Mouse (Mus musculus): ENCODE data around the gene Usp16. TPM values are rescaled to one million over a fixed set of nuclear protein-coding genes. Genes with fewer than 3 reads are reported as not detected.
"Not testable (repeated sequence)": the region's sequence is repeated elsewhere in the genome, so short reads cannot be mapped to it uniquely, and the experiment has no call there.

Usp16 gene
- polyA plus RNA-seq, 2 experiments, result 16.4 to 21.5 TPM

GRCm38 (mm10) chr16:87470579-87470978, 16.1 kb downstream of the Usp16 start:
- Histone ChIP-seq H3K9me3 (ENCODE audit: control insufficient read depth, low read length) (no peaks in the 10 kb centered on the region), H3K27me3 (ENCODE audit: control insufficient read depth, insufficient read depth, low read length) (no peaks in the 10 kb centered on the region), H3K4me3 (ENCODE audit: insufficient read depth in 1 of 2, low read depth in 2 of 2, low read length in 2 of 2) (no peak overlapping the region), H3K36me3 (replicated peaks; ENCODE audit: control insufficient read depth, insufficient read depth, low read depth) (peaks cover 35% of the 10 kb centered on the region), H3K9ac (replicated peaks) (no peak overlapping the region), H3K27ac (no peak overlapping the region), H3K4me1 (replicated peaks; ENCODE audit: control insufficient read depth in 2 of 2, insufficient read depth in 2 of 2, low read length in 1 of 2) (no peaks in the 10 kb centered on the region), H3K4me2 (ENCODE audit: low read depth) (no peak overlapping the region)
- no peak for ATAC-seq (ENCODE audit: insufficient read depth)
- 78% methylated on average over 4 of the region's 4 CpGs for WGBS (ENCODE audit: insufficient replicate concordance)
- no peak for DNase-seq (ENCODE audit: low read depth in 3 of 3, low spot score in 3 of 3)
- TF ChIP-seq EP300 (IDR thresholded peaks at IDR 0.05; ENCODE audit: low read depth) (no peak), CTCF (IDR thresholded peaks at IDR 0.05; ENCODE audit: low read depth) (no peak)

- H3K9me3 ChIP-seq (ENCODE audit: control insufficient read depth, low read length), result no peaks in the 10 kb centered on the region
- 76% methylated on average over 5 of the region's 5 CpGs for WGBS (ENCODE audit: insufficient replicate concordance)
- no peak for ATAC-seq (ENCODE audit: insufficient read depth)
These were observed 29.9 kb downstream of the Usp16 start for GRCm38 (mm10) chr16:87484367-87484766.

GRCm38 (mm10) chr16:87486739-87487138, 32.2 kb downstream of the Usp16 start:
- no peak overlapping the region for H3K4me2 ChIP-seq (ENCODE audit: low read depth)
- H3K4me1 ChIP-seq (replicated peaks; ENCODE audit: control insufficient read depth in 2 of 2, insufficient read depth in 2 of 2, low read length in 1 of 2), result no peaks in the 10 kb centered on the region
- no peak overlapping the region for H3K9ac ChIP-seq (replicated peaks)
- DNase-seq (ENCODE audit: low read depth in 3 of 3, low spot score in 3 of 3), result no peak
- H3K27me3 ChIP-seq (ENCODE audit: control insufficient read depth, insufficient read depth, low read length), result no peaks in the 10 kb centered on the region
- H3K36me3 ChIP-seq (replicated peaks; ENCODE audit: control insufficient read depth, insufficient read depth, low read depth), result peaks cover 82% of the 10 kb centered on the region
- no peaks in the 10 kb centered on the region for H3K9me3 ChIP-seq (ENCODE audit: control insufficient read depth, low read length)
- 91% methylated on average over 5 of the region's 5 CpGs for WGBS (ENCODE audit: insufficient replicate concordance)
- no peak for TF ChIP-seq CTCF (IDR thresholded peaks at IDR 0.05; ENCODE audit: low read depth)
- TF ChIP-seq EP300 (IDR thresholded peaks at IDR 0.05; ENCODE audit: low read depth), result no peak
- H3K4me3 ChIP-seq (ENCODE audit: insufficient read depth in 1 of 2, low read depth in 2 of 2, low read length in 2 of 2), result no peak overlapping the region
- H3K27ac ChIP-seq, result no peak overlapping the region
- no peak for ATAC-seq (ENCODE audit: insufficient read depth)

More at GRCm38 (mm10) chr16:87484367-87484766, 29.9 kb downstream of the Usp16 start:
- H3K9ac ChIP-seq (replicated peaks), result no peak overlapping the region
- H3K27me3 ChIP-seq (ENCODE audit: control insufficient read depth, insufficient read depth, low read length), result no peaks in the 10 kb centered on the region
- peaks cover 61% of the 10 kb centered on the region for H3K36me3 ChIP-seq (replicated peaks; ENCODE audit: control insufficient read depth, insufficient read depth, low read depth)
- no peak overlapping the region for H3K4me3 ChIP-seq (ENCODE audit: insufficient read depth in 1 of 2, low read depth in 2 of 2, low read length in 2 of 2)
- no peak overlapping the region for H3K27ac ChIP-seq
- no peak for DNase-seq (ENCODE audit: low read depth in 3 of 3, low spot score in 3 of 3)
- no peak for TF ChIP-seq CTCF (IDR thresholded peaks at IDR 0.05; ENCODE audit: low read depth)
- no peak for TF ChIP-seq EP300 (IDR thresholded peaks at IDR 0.05; ENCODE audit: low read depth)
- H3K4me1 ChIP-seq (replicated peaks; ENCODE audit: control insufficient read depth in 2 of 2, insufficient read depth in 2 of 2, low read length in 1 of 2), result no peaks in the 10 kb centered on the region
- H3K4me2 ChIP-seq (ENCODE audit: low read depth), result no peak overlapping the region

DNA sequence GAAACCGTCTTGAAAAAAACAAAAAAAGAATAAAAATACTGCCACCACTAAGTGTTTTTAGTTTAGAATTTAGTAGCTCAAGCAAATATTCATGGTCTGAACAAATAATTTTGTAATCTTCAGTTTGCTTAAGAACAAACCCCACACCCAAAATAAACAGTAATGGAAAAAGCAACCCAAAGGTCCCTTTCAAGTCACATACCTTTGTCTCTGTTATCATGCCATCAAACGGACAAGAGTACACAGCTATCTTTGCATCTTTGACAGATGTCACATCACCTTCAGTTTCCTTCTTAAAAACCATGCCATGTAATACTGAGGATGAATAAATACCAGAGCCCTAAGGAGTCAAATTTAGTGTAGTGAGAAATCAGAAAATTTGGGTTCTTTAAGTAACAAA, 34.1 kb downstream of the Usp16 start:
- 56% methylated on average over 2 of the region's 2 CpGs for whole genome bisulfite sequencing (ENCODE audit: insufficient replicate concordance)
- no peak overlapping the region for H3K4me2 ChIP-seq (ENCODE audit: low read depth)
- H3K9ac ChIP-seq (replicated peaks), result no peak overlapping the region
- ATAC-seq (ENCODE audit: insufficient read depth) (no peak), DNase-seq (ENCODE audit: low read depth in 3 of 3, low spot score in 3 of 3) (no peak)
- H3K4me1 ChIP-seq (replicated peaks; ENCODE audit: control insufficient read depth in 2 of 2, insufficient read depth in 2 of 2, low read length in 1 of 2), result no peaks in the 10 kb centered on the region
- no peak for TF ChIP-seq CTCF (IDR thresholded peaks at IDR 0.05; ENCODE audit: low read depth)
- TF ChIP-seq EP300 (IDR thresholded peaks at IDR 0.05; ENCODE audit: low read depth), result no peak
- no peak overlapping the region for H3K27ac ChIP-seq
- H3K9me3 ChIP-seq (ENCODE audit: control insufficient read depth, low read length), result no peaks in the 10 kb centered on the region
- no peak overlapping the region for H3K4me3 ChIP-seq (ENCODE audit: insufficient read depth in 1 of 2, low read depth in 2 of 2, low read length in 2 of 2)
- H3K36me3 ChIP-seq (replicated peaks; ENCODE audit: control insufficient read depth, insufficient read depth, low read depth), result peaks cover 88% of the 10 kb centered on the region
- no peaks in the 10 kb centered on the region for H3K27me3 ChIP-seq (ENCODE audit: control insufficient read depth, insufficient read depth, low read length)

DNA sequence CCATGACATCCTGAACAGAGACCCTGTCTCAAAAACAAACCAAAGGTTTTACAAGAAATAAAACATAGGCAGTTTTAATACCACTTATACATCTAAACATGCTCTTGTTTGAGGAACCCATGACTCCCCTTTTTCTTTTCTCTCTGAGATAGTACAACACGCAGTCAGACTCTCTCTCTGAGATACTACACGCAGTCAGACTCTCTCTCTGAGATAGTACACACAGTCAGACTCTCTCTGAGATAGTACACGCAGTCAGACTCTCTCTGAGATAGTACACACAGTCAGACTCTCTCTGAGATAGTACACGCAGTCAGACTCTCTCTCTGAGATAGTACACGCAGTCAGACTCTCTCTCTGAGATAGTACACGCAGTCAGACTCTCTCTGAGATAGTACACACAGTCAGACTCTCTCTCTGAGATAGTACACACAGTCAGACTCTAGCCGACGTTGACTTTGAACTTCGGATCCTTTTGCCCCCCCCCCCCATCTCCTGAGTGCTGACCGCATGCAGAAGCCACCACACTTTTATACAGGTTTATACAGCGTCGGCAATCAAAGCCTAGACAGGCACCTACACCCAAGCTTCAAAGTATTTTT, 37.8 kb downstream of the Usp16 start:
- H3K9ac ChIP-seq (replicated peaks); H3K9me3 ChIP-seq (ENCODE audit: control insufficient read depth, low read length); H3K4me2 ChIP-seq (ENCODE audit: low read depth); H3K4me3 ChIP-seq (ENCODE audit: insufficient read depth in 1 of 2, low read depth in 2 of 2, low read length in 2 of 2); ATAC-seq (ENCODE audit: insufficient read depth); H3K27ac ChIP-seq; DNase-seq (ENCODE audit: low read depth in 3 of 3, low spot score in 3 of 3); H3K27me3 ChIP-seq (ENCODE audit: control insufficient read depth, insufficient read depth, low read length): not testable (repeated sequence)
- H3K36me3 ChIP-seq (replicated peaks; ENCODE audit: control insufficient read depth, insufficient read depth, low read depth), result peaks cover 57% of the 10 kb centered on the region
- peaks cover 5 to 16% of the 10 kb centered on the region in 2 experiments for H3K4me1 ChIP-seq (replicated peaks; ENCODE audit: control insufficient read depth in 2 of 2, insufficient read depth in 2 of 2, low read length in 1 of 2)
- 83% methylated on average over 12 of the region's 12 CpGs for WGBS (ENCODE audit: insufficient replicate concordance)
